In genomic region chr15:6030396-6030795, GRCm38 (mm10) we compare ENCODE assay signal across 30 mouse cellular contexts.
A peak's percentile ranks its signal among the peaks of the same experiment; 100 is the strongest.
DNase-seq lines count a peak whose midpoint lies in the region; ATAC-seq and TF ChIP-seq lines count a peak whose summit lies in the region.
"Had no signal": no experiment of that assay in that cellular context is flagged by ENCODE, and none has a peak within 500 bp of the region (broad histone marks: within the 10 kb centered on the region; RNA-seq: fewer than 3 reads in every experiment).

No protein-coding gene starts in this region.

- peak overlapping the region; percentile 91 for H3K27ac ChIP-seq in ES-E14 (ENCODE audit: insufficient read depth, low read depth, low read length, poor library complexity, severe bottlenecking)
- H3K27ac ChIP-seq in embryonic facial prominence, embryonic 10.5 days (replicated peaks), result no peak overlapping the region
- H3K27ac ChIP-seq in liver, embryonic 12.5 days, result no peak overlapping the region
- H3K27ac ChIP-seq: embryonic facial prominence, embryonic 13.5 days; hindbrain, embryonic 14.5 days; liver, embryonic 13.5 days; macrophage; midbrain, embryonic 10.5 days; neural tube, embryonic 13.5 days had no signal

- no peak overlapping the region for H3K4me3 ChIP-seq in ES-E14 (ENCODE audit: insufficient read depth in 1 of 2, low read depth in 1 of 2, low read length in 2 of 2, poor library complexity in 1 of 2, severe bottlenecking in 1 of 2)
- H3K4me3 ChIP-seq in embryonic facial prominence, embryonic 10.5 days, result no peak overlapping the region
- no peak overlapping the region for H3K4me3 ChIP-seq in liver, embryonic 12.5 days
- H3K4me3 ChIP-seq: embryonic facial prominence, embryonic 13.5 days; liver, embryonic 13.5 days; midbrain, embryonic 10.5 days; neural tube, embryonic 13.5 days had no signal

- no peak overlapping the region for H3K4me2 ChIP-seq in liver, embryonic 12.5 days
- H3K4me2 ChIP-seq: embryonic facial prominence, embryonic 13.5 days; heart, embryonic 11.5 days; hindbrain, embryonic 14.5 days; liver, embryonic 13.5 days; neural tube, embryonic 13.5 days had no signal

- H3K4me1 ChIP-seq in ES-E14 (ENCODE audit: control insufficient read depth in 2 of 2, insufficient read depth in 2 of 2, low read length in 2 of 2, poor library complexity in 1 of 2), result peaks cover 2 to 3% of the 10 kb centered on the region in 2 experiments; a peak in 3 of 4 replicates
- no peaks in the 10 kb centered on the region for H3K4me1 ChIP-seq in embryonic facial prominence, embryonic 10.5 days
- H3K4me1 ChIP-seq in liver, embryonic 12.5 days, result no peaks in the 10 kb centered on the region
- H3K4me1 ChIP-seq: embryonic facial prominence, embryonic 13.5 days; liver, embryonic 13.5 days; neural tube, embryonic 13.5 days had no signal

- peak; percentile 49 to 80 for ATAC-seq in hematopoietic stem cell, adult 5-6 weeks (replicated peaks in 1 of 2; ENCODE audit: insufficient read depth in 1 of 2, low FRiP score in 2 of 2, low TSS enrichment in 1 of 2, low read depth in 1 of 2, poor library complexity in 2 of 2, severe bottlenecking in 2 of 2)
- ATAC-seq in megakaryocyte progenitor cell, adult 5-6 weeks (replicated peaks; ENCODE audit: poor library complexity), result peak; percentile 69
- ATAC-seq in liver, embryonic 12.5 days, result no peak
- ATAC-seq: CD4-positive, CD25-positive, alpha-beta regulatory T cell, adult 4 months; forebrain, embryonic 16.5 days; midbrain, embryonic 16.5 days had no signal

- H3K36me3 ChIP-seq in ES-E14 (ENCODE audit: control insufficient read depth, insufficient read depth, low read length, poor library complexity, severe bottlenecking), result peaks cover 5% of the 10 kb centered on the region; the same call in 1 of the 2 replicates
- H3K36me3 ChIP-seq in embryonic facial prominence, embryonic 10.5 days (replicated peaks), result no peaks in the 10 kb centered on the region
- H3K36me3 ChIP-seq in liver, embryonic 12.5 days, result no peaks in the 10 kb centered on the region
- H3K36me3 ChIP-seq: embryonic facial prominence, embryonic 13.5 days; liver, embryonic 13.5 days; midbrain, embryonic 10.5 days; neural tube, embryonic 13.5 days had no signal

- in situ Hi-C loops in ES-E14 (cut with MboI; ENCODE audit: low sequenced_read_pairs in 2 of 2, unreplicated experiment in 2 of 2), result no loop called here

- DNase-seq in ES-E14 (ENCODE audit: low read depth, low spot score), result no peak
- peak; percentile 95 for DNase-seq in R1 (ENCODE audit: low read depth, low spot score)
- DNase-seq in embryonic facial prominence, embryonic 10.5 days (ENCODE audit: low spot score), result no peak
- no peak for DNase-seq in right cerebral cortex, adult 18-20 months
- DNase-seq: adrenal gland, postnatal 10 days; cerebellum, adult 8-10 months; cerebellum, postnatal 25 days; embryo, embryonic 11 days; gastrocnemius, postnatal 10 days; heart, adult 18-20 months; heart, postnatal 4 days; kidney, adult 2 months; kidney, postnatal 4 days; layer of hippocampus, postnatal 36 days; left cerebral cortex, postnatal 4 days; liver, embryonic 13.5 days; lung, adult 2 months; lung, postnatal 10 days had no signal

- WGBS in embryonic facial prominence, embryonic 10.5 days, result 80% methylated on average over 5 of the region's 5 CpGs
- WGBS in liver, embryonic 12.5 days (ENCODE audit: insufficient replicate concordance), result 41% methylated on average over 5 of the region's 5 CpGs

- H3K9ac ChIP-seq in ES-E14 (ENCODE audit: insufficient read depth, low read depth, low read length, poor library complexity, severe bottlenecking), result no peak overlapping the region
- H3K9ac ChIP-seq in liver, embryonic 12.5 days, result no peak overlapping the region
- H3K9ac ChIP-seq: embryonic facial prominence, embryonic 13.5 days; hindbrain, embryonic 14.5 days; liver, embryonic 13.5 days; neural tube, embryonic 13.5 days had no signal

- H3K27me3 ChIP-seq in embryonic facial prominence, embryonic 10.5 days (replicated peaks; ENCODE audit: low read depth, poor library complexity, severe bottlenecking), result no peaks in the 10 kb centered on the region
- H3K27me3 ChIP-seq in liver, embryonic 12.5 days (replicated peaks), result no peaks in the 10 kb centered on the region
- H3K27me3 ChIP-seq: embryonic facial prominence, embryonic 13.5 days; liver, embryonic 13.5 days; neural tube, embryonic 13.5 days had no signal

- H3K9me3 ChIP-seq in ES-E14 (ENCODE audit: control insufficient read depth, insufficient read depth, low read depth, low read length), result peaks cover 4% of the 10 kb centered on the region; the same call in 1 of the 2 replicates
- H3K9me3 ChIP-seq in embryonic facial prominence, embryonic 10.5 days, result no peaks in the 10 kb centered on the region
- H3K9me3 ChIP-seq in liver, embryonic 12.5 days (replicated peaks), result no peaks in the 10 kb centered on the region
- H3K9me3 ChIP-seq: embryonic facial prominence, embryonic 13.5 days; liver, embryonic 13.5 days; midbrain, embryonic 10.5 days; neural tube, embryonic 13.5 days had no signal

TF ChIP-seq in ES-E14, 5 proteins besides CTCF, POLR2A, EP300 and RAD21:
- TF ChIP-seq CHD2 (IDR thresholded peaks at IDR 0.05; ENCODE audit: low read depth, low read length), result no peak
- no peak for TF ChIP-seq MAFK (IDR thresholded peaks at IDR 0.05; ENCODE audit: insufficient read depth, low read depth, low read length)
- TF ChIP-seq ZNF384 (IDR thresholded peaks at IDR 0.05; ENCODE audit: low read depth, low read length), result no peak
- no peak for TF ChIP-seq ZC3H11A (IDR thresholded peaks at IDR 0.05; ENCODE audit: borderline replicate concordance, low read depth, low read length)
- no peak for TF ChIP-seq HCFC1 (IDR thresholded peaks at IDR 0.05; ENCODE audit: borderline replicate concordance, insufficient read depth, low read length)
